Mouse (Mus musculus) liver, adult 2 months (tissue): ENCODE results near the gene Mthfd1.

Source experiments
- CTCF ChIP-seq: fragments of 200-500 bp; IDR thresholded peaks from 2 replicates; pipeline ENCODE4 v1.5.1; 2011; ENCODE audit warnings: low read depth, low read length, control low read depth
- POLR2A ChIP-seq: fragments of 200-500 bp; IDR thresholded peaks from 2 replicates; pipeline ENCODE4 v1.6.1; 2011; ENCODE audit warnings: low read length, control low read depth; ENCODE audit not compliant: insufficient read depth; ENCODE audit errors: extremely low read depth

DNA sequence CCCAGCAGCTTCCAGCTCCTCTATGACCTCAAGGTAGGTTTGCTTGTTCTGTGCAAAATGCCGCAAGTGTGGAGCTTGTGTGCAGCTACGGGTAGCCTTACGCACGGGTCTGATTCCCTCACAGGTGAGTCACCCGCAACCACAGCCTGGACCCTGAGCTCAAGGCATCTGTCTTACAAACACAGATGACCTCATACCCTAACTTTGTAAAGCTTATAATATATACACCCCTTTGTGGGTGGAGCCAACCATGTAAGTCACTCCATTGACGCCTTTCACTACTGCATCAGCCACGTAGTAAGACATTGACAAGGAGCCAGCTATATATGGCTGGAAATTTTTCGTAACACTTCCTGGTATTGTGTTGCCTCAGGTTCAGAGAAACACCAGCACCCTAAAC lies 56.9 kb downstream of the Mthfd1 start:
- no peak for TF ChIP-seq CTCF
- no peak for TF ChIP-seq POLR2A
